Mouse (Mus musculus): ENCODE measurements around the gene Atxn7l1. TPM values are rescaled to one million over a fixed set of nuclear protein-coding genes. Genes with fewer than 3 reads are reported as not detected.

Atxn7l1 gene
- polyA plus RNA-seq, 1 experiment from 2014 or later, result 10.8 TPM

DNA sequence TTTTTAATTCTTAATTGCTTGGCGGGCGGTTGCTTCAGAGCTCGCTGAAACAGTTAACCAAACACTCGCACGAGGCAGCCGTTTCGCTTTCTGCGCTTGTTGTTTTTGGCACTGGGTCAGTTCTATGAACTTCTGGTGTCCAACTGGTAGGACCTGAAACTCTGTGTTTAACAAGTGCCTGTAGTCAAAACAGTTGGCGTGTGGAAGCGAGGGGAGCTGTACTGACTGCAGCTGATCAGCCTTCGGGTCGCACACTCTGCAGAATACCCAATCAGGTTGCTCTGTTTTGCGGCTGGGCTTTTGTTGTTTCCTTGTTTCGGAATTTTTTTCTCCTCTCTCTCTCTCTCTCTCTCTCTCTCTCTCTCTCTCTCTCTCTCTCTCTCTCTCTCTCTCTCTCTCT is 154.6 kb downstream of the Atxn7l1 start:
- H3K4me1 ChIP-seq (ENCODE audit: control insufficient read depth, insufficient read depth, low read length), result peaks cover 10% of the 10 kb centered on the region
- H3K4me3 ChIP-seq (ENCODE audit: low read length), result peak overlapping the region; percentile 58
- H3K27me3 ChIP-seq (ENCODE audit: control insufficient read depth, insufficient read depth, low read length), result no peaks in the 10 kb centered on the region
- H3K4me2 ChIP-seq (ENCODE audit: low read depth, low read length), result peak overlapping the region; percentile 88
- ATAC-seq (replicated peaks; ENCODE audit: extremely low read depth, insufficient read depth, low FRiP score), result peak; percentile 63
- H3K27ac ChIP-seq (ENCODE audit: low read length), result peak overlapping the region; percentile 13; the same call in 1 of the 2 replicates
- WGBS, result 1% methylated on average over 14 of the region's 14 CpGs
- peak overlapping the region; percentile 66 for H3K9ac ChIP-seq (ENCODE audit: low read length)
- H3K36me3 ChIP-seq (ENCODE audit: control insufficient read depth, insufficient read depth), result no peaks in the 10 kb centered on the region
- H3K9me3 ChIP-seq (replicated peaks; ENCODE audit: control insufficient read depth, low read length), result no peaks in the 10 kb centered on the region

DNA sequence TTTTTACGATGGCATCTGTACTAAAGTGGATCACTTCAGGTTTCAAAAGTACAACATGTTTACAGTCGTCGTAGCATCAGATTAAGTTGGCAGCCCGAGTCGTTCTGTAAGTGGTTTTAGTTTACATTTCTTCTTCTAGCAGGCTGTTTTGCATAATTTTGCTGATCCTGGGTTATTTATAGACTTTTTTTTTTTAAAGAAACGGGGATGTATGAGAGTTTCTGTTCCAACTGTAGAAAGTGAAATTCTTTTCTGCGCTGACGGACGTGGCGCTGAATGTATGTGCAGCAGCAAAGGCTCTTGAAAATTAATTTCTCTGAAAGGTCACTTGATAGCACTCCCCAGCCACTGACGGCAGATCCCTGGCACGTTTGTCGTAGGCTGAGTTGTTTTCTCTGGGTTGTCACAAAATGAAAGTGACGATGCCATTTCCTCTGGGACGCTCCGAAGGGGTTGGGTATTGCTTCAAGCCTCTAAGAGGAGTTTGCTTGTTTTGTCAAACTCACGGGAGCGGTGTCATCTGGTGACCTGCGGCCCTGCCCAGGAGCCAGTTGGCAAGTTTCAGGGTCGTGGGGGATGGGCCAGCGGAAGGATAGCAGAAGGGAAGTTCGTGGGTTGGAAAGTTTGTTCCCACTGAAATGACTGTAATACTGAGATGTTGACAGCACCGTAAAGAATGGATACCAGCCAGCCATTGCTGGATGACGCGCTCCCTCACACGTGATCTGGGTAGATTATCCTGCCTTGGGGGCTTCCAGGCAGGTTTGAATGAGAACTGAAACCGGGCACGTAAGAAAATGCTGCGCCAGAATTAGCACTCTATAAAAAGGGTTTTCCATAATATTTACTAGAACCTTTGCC is 155.3 kb downstream of the Atxn7l1 start:
- under 1% methylated on average over 29 of the region's 29 CpGs for WGBS
- Histone ChIP-seq H3K4me1 (ENCODE audit: control insufficient read depth, insufficient read depth, low read length) (peaks cover 10% of the 10 kb centered on the region), H3K9ac (ENCODE audit: low read length) (peak overlapping the region; percentile 67), H3K4me3 (ENCODE audit: low read length) (peak overlapping the region; percentile 58), H3K36me3 (ENCODE audit: control insufficient read depth, insufficient read depth) (no peaks in the 10 kb centered on the region), H3K27ac (ENCODE audit: low read length) (peak overlapping the region; percentile 70), H3K4me2 (ENCODE audit: low read depth, low read length) (peak overlapping the region; percentile 88), H3K27me3 (ENCODE audit: control insufficient read depth, insufficient read depth, low read length) (no peaks in the 10 kb centered on the region), H3K9me3 (replicated peaks; ENCODE audit: control insufficient read depth, low read length) (no peaks in the 10 kb centered on the region)
- ATAC-seq (replicated peaks; ENCODE audit: extremely low read depth, insufficient read depth, low FRiP score), result peak; percentile 39; the same call in 1 of the 2 replicates

- 8% methylated on average over 9 of the region's 9 CpGs for WGBS
- Histone ChIP-seq H3K27me3 (ENCODE audit: control insufficient read depth, insufficient read depth, low read length) (no peaks in the 10 kb centered on the region), H3K4me3 (ENCODE audit: low read length) (peak overlapping the region; percentile 58), H3K9me3 (replicated peaks; ENCODE audit: control insufficient read depth, low read length) (no peaks in the 10 kb centered on the region), H3K4me1 (ENCODE audit: control insufficient read depth, insufficient read depth, low read length) (peaks cover 10% of the 10 kb centered on the region), H3K9ac (ENCODE audit: low read length) (0 out of 2 replicates have a peak overlapping the region, but pooled peaks have one; percentile 34), H3K36me3 (ENCODE audit: control insufficient read depth, insufficient read depth) (no peaks in the 10 kb centered on the region), H3K27ac (ENCODE audit: low read length) (peak overlapping the region; percentile 34; the same call in 1 of the 2 replicates), H3K4me2 (ENCODE audit: low read depth, low read length) (peak overlapping the region; percentile 88)
- no peak for ATAC-seq (replicated peaks; ENCODE audit: extremely low read depth, insufficient read depth, low FRiP score)
These were observed 155.9 kb downstream of the Atxn7l1 start for GRCm38 (mm10) chr12:33303384-33303770.

- peaks cover 5% of the 10 kb centered on the region; the same call in 1 of the 2 replicates for H3K9me3 ChIP-seq (replicated peaks; ENCODE audit: control insufficient read depth, low read length)
- H3K27me3 ChIP-seq (ENCODE audit: control insufficient read depth, insufficient read depth, low read length), result no peaks in the 10 kb centered on the region
- peaks cover 10% of the 10 kb centered on the region for H3K4me1 ChIP-seq (ENCODE audit: control insufficient read depth, insufficient read depth, low read length)
- no peak overlapping the region for H3K9ac ChIP-seq (ENCODE audit: low read length)
- 81% methylated on average over 9 of the region's 9 CpGs for WGBS
- H3K36me3 ChIP-seq (ENCODE audit: control insufficient read depth, insufficient read depth), result no peaks in the 10 kb centered on the region; the same call in 1 of the 2 replicates
- H3K27ac ChIP-seq (ENCODE audit: low read length), result no peak overlapping the region; the same call in 1 of the 2 replicates
- no peak overlapping the region for H3K4me3 ChIP-seq (ENCODE audit: low read length)
- no peak overlapping the region for H3K4me2 ChIP-seq (ENCODE audit: low read depth, low read length)
- no peak for ATAC-seq (replicated peaks; ENCODE audit: extremely low read depth, insufficient read depth, low FRiP score)
These were observed 157.6 kb downstream of the Atxn7l1 start for GRCm38 (mm10) chr12:33305106-33305505.

GRCm38 (mm10) chr12:33306476-33306875 is 159.0 kb downstream of the Atxn7l1 start:
- Histone ChIP-seq H3K4me1 (ENCODE audit: control insufficient read depth, insufficient read depth, low read length) (peaks cover 13% of the 10 kb centered on the region), H3K36me3 (ENCODE audit: control insufficient read depth, insufficient read depth) (no peaks in the 10 kb centered on the region; the same call in 1 of the 2 replicates), H3K27ac (ENCODE audit: low read length) (no peak overlapping the region), H3K9ac (ENCODE audit: low read length) (no peak overlapping the region), H3K4me3 (ENCODE audit: low read length) (no peak overlapping the region), H3K9me3 (replicated peaks; ENCODE audit: control insufficient read depth, low read length) (peaks cover 5% of the 10 kb centered on the region; the same call in 1 of the 2 replicates), H3K27me3 (ENCODE audit: control insufficient read depth, insufficient read depth, low read length) (no peaks in the 10 kb centered on the region), H3K4me2 (ENCODE audit: low read depth, low read length) (no peak overlapping the region)
- no peak for ATAC-seq (replicated peaks; ENCODE audit: extremely low read depth, insufficient read depth, low FRiP score)
- 59% methylated on average over 4 of the region's 5 CpGs for WGBS

- Histone ChIP-seq H3K4me2 (ENCODE audit: low read depth, low read length) (no peak overlapping the region), H3K9ac (ENCODE audit: low read length) (no peak overlapping the region), H3K27me3 (ENCODE audit: control insufficient read depth, insufficient read depth, low read length) (no peaks in the 10 kb centered on the region), H3K9me3 (replicated peaks; ENCODE audit: control insufficient read depth, low read length) (peaks cover 5% of the 10 kb centered on the region; the same call in 1 of the 2 replicates), H3K27ac (ENCODE audit: low read length) (no peak overlapping the region), H3K4me3 (ENCODE audit: low read length) (no peak overlapping the region), H3K36me3 (ENCODE audit: control insufficient read depth, insufficient read depth) (no peaks in the 10 kb centered on the region; the same call in 1 of the 2 replicates), H3K4me1 (ENCODE audit: control insufficient read depth, insufficient read depth, low read length) (peaks cover 10% of the 10 kb centered on the region)
- 87% methylated on average over 7 of the region's 7 CpGs for WGBS
- no peak for ATAC-seq (replicated peaks; ENCODE audit: extremely low read depth, insufficient read depth, low FRiP score)
These were observed 161.2 kb downstream of the Atxn7l1 start for GRCm38 (mm10) chr12:33308668-33309067.

- peak; percentile 68 for ATAC-seq (replicated peaks; ENCODE audit: extremely low read depth, insufficient read depth, low FRiP score)
- Histone ChIP-seq H3K4me3 (ENCODE audit: low read length) (peak overlapping the region; percentile 51), H3K27me3 (ENCODE audit: control insufficient read depth, insufficient read depth, low read length) (no peaks in the 10 kb centered on the region), H3K27ac (ENCODE audit: low read length) (peak overlapping the region; percentile 74), H3K36me3 (ENCODE audit: control insufficient read depth, insufficient read depth) (no peaks in the 10 kb centered on the region; the same call in 1 of the 2 replicates), H3K4me1 (ENCODE audit: control insufficient read depth, insufficient read depth, low read length) (peaks cover 23% of the 10 kb centered on the region), H3K9me3 (replicated peaks; ENCODE audit: control insufficient read depth, low read length) (peaks cover 2% of the 10 kb centered on the region; the same call in 1 of the 2 replicates), H3K9ac (ENCODE audit: low read length) (peak overlapping the region; percentile 59), H3K4me2 (ENCODE audit: low read depth, low read length) (peak overlapping the region; percentile 62)
- WGBS, result 6% methylated on average over 14 of the region's 14 CpGs
These were observed 166.6 kb downstream of the Atxn7l1 start for GRCm38 (mm10) chr12:33313828-33314671.

GRCm38 (mm10) chr12:33314924-33315643 is 167.6 kb downstream of the Atxn7l1 start:
- H3K4me1 ChIP-seq (ENCODE audit: control insufficient read depth, insufficient read depth, low read length), result peaks cover 23% of the 10 kb centered on the region
- H3K27ac ChIP-seq (ENCODE audit: low read length), result peak overlapping the region; percentile 74
- 74% methylated on average over 16 of the region's 16 CpGs for whole genome bisulfite sequencing
- H3K4me2 ChIP-seq (ENCODE audit: low read depth, low read length), result peak overlapping the region; percentile 62
- H3K36me3 ChIP-seq (ENCODE audit: control insufficient read depth, insufficient read depth), result no peaks in the 10 kb centered on the region
- H3K4me3 ChIP-seq (ENCODE audit: low read length), result peak overlapping the region; percentile 51
- no peaks in the 10 kb centered on the region for H3K9me3 ChIP-seq (replicated peaks; ENCODE audit: control insufficient read depth, low read length)
- H3K27me3 ChIP-seq (ENCODE audit: control insufficient read depth, insufficient read depth, low read length), result no peaks in the 10 kb centered on the region
- ATAC-seq (replicated peaks; ENCODE audit: extremely low read depth, insufficient read depth, low FRiP score), result no peak; the same call in 1 of the 2 replicates
- H3K9ac ChIP-seq (ENCODE audit: low read length), result 0 out of 2 replicates have a peak overlapping the region, but pooled peaks have one; percentile 59
